Mouse (Mus musculus) brain, adult 2 months (tissue): ENCODE data around the gene Nhsl1.
"Not testable (repeated sequence)": the region's sequence is repeated elsewhere in the genome, so short reads cannot be mapped to it uniquely, and the experiment has no call there.

Experiments
- DNase-seq: peaks from one replicate; pipeline ENCODE4 v3.0.0; 2011; ENCODE audit warnings: low read depth, low spot score

The Nhsl1 gene

DNA sequence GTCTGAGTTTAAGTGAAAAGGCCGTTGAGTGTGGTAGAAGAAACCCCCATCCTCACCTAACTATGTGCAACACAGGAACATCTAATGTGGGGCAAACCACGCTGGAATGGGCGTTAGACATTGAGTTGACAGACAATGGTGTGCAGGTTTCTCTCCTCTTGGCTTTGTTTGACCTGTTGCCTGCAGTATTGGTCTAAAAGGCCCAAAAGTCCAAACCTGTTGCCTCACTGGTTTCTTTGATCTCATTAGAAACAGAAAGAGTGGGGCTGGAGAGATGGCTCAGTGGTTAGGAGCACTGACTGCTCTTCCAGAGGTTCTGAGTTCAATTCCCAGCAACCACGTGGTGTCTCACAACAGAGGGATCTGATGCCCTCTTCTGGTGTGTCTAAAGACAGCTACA, 210.4 kb downstream of the Nhsl1 start:
- DNase-seq: no peak

DNA sequence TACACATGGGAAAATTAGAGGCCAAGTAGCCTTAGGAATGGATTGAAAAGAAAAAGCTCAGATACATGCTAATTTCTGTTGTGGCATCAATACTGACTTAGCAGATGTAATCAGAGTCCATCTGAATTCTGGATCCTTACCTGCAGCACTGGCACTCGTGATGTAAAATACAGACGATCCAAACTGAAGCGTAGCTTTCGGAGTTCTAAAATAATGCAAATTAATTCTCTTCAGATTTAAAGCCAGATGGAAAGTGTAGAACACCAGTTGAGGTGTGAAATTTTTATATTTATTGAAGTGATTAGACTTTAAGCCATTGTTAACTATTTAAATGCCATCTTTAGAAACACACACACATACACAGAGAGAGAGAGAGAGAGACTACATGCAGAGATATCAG, 211.4 kb downstream of the Nhsl1 start:
- no peak for DNase-seq

DNA sequence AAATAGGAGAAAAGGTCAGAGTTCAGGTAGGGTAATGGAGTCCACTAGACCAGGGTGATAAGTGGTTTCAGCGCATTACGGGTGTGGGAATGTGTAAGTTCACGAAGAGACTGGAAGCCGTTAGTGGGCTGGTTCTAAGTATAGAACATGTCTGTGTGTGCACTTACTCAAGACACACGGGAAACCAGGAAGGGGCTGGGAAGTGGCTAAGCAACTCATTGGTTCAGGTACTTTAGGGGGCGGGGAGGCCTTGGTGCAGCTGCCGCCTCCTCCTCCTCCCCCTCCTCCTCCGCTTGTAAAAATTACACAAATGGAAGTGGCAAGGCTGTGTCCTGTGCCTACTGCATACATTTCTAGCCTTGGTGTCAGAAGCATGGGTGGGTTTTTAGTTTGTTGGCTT, 213.5 kb downstream of the Nhsl1 start:
- DNase-seq: no peak

DNA sequence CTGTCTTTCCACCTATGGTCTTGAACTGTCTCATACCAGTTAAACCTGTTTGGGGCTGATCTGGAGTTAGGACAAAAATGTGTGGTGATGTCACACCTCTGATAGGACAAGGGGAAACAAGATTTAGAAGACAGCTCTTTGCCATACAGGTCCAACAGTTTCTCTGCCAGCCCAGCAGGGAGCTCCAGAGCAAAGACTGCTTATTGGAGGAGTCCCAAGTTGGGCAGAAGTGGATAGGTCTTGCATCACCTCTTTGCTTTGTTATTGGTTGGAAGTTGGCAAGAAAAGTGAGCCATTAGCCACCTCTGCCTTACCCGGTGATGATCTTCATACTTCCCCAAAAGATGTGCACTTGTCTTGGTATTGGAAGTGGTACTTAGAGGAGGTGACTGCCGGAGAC, 218.1 kb downstream of the Nhsl1 start:
- DNase-seq: no peak

DNA sequence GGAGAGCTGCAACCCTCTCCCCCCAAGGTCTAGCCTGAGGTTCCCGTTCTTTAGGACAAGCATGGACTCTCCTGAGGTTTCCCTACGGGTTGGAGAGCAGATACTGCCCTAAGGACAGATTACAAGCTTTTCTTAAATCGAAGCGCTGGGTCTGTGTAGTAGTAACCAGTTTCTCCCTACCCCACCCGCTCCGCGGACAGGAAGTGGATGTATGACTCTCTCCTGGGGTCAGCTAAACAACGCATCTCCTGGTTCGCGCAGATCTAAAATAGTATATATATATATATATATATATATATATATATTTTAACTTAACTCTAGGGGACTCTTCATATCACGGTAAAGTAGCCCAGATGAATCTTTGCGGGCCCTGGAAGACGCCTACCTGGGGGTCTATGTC, 226.5 kb downstream of the Nhsl1 start:
- DNase-seq: no peak

- peak; percentile 84 for DNase-seq
Observed at GRCm38 (mm10) chr10:18545813-18546235, 227.0 kb downstream of the Nhsl1 start, which contains the start of gene Hebp2. Gene Hebp2 (minus strand): TSS chr10:18546076.

GRCm38 (mm10) chr10:18547381-18547780, 228.6 kb downstream of the Nhsl1 start:
- no peak for DNase-seq

DNA sequence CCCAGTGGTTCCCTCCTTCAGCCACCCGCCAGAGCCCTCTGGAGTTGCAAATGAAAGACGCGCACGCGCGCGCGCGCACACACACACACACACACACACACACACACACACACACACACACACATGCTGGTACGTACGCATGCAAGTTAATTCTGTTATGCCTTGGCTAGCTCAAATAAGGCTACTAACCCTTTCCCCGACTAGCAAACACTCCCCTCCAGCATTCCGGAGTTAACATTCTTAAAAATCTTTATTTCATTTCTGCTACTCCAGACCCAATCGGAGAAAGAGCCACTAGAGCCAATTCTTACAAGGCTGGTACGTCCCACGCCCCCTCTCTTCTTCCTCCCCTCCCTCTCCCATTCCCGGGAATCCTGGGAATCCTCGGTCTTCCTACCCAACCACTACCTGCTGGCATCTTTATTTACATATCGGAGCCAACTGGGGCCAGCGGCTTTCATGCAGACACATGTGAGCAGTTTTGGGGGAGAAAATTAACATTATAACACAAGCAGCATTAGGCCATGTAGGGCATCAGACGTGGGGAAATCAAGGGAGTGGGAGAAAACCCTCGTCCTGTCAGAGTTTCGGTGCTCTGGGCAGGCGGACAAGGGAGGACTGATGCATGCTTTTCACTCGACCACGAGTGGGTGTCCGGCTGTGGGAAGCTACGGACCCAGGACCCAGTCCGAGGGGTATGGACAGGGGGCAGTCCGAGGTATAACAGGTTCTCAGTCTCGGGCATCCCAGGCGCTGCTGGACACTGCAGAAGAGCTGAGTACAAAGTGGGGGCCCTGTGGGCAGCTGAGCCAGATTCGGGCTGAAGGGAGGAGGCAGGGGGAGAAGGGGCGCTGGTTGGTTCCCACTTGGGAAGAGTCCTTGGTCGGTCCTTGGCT, 230.8 kb downstream of the Nhsl1 start:
- peak; percentile 83 for DNase-seq

GRCm38 (mm10) chr10:18559076-18559475, 240.3 kb downstream of the Nhsl1 start:
- DNase-seq: not testable (repeated sequence)

GRCm38 (mm10) chr10:18561445-18561844, 242.7 kb downstream of the Nhsl1 start:
- no peak for DNase-seq

GRCm38 (mm10) chr10:18562940-18563339, 244.2 kb downstream of the Nhsl1 start:
- peak; percentile 65 for DNase-seq

- peak; percentile 27 for DNase-seq
Observed at GRCm38 (mm10) chr10:18572581-18572980, 253.8 kb downstream of the Nhsl1 start.
